Mouse (Mus musculus) large intestine, adult 2 months (tissue): ENCODE results near the gene Kcna3. TPM values are rescaled to one million over a fixed set of nuclear protein-coding genes. Genes with fewer than 3 reads are reported as not detected.

Experiments used
- DNase-seq: peaks from one replicate; pipeline ENCODE4 v3.0.0-alpha.2; 2012; ENCODE audit warnings: low read depth, low spot score
- WGBS: fragments of 180-500 bp; shearing (Covaris S2); methylation state at CpG from one replicate; pipeline ENCODE4 v1.1.7; 2018; 5-methylcytosine and 5-hydroxymethylcytosine counted together
- polyA plus RNA-seq: library from polyadenylated mRNA; depleted of rRNA; stranded (reverse); fragments of >200 nt; gene quantifications from 2 replicates; pipeline ENCODE4 v1.2.3, GENCODE M21; 2012; rRNA removed

Gene Kcna3
- polyA plus RNA-seq, 1 experiment: 0.73 TPM

- WGBS: 61% methylated on average over 1 of the region's 1 CpGs
- DNase-seq: no peak
Measured at GRCm38 (mm10) chr3:107041718-107042117, 5.7 kb downstream of the Kcna3 start.

DNA sequence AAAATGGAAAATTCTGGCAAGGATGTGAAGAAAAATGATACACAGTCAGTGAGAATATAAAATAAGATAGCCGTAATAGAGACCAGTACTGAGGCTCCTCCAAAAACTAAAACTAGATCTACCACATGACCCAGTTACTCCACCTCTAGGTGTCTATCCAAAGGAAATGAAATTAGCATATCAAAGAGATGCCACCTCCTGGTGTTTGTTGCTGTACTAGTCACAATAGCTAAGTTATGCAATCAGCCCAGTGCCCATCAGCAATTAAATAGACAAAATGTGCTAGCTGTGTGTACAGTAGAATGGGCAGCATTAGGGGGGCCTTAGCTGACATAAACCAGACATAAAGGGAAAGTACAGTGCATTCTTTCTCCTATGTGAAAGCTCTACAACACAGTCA is 25.5 kb downstream of the Kcna3 start:
- WGBS: 94% methylated on average over 1 of the region's 1 CpGs

GRCm38 (mm10) chr3:107062771-107063170 is 26.8 kb downstream of the Kcna3 start:
- 33% methylated on average over 1 of the region's 1 CpGs for WGBS
- DNase-seq: no peak

More for the DNA sequence above, 25.5 kb downstream of the Kcna3 start:
- DNase-seq: no peak

DNA sequence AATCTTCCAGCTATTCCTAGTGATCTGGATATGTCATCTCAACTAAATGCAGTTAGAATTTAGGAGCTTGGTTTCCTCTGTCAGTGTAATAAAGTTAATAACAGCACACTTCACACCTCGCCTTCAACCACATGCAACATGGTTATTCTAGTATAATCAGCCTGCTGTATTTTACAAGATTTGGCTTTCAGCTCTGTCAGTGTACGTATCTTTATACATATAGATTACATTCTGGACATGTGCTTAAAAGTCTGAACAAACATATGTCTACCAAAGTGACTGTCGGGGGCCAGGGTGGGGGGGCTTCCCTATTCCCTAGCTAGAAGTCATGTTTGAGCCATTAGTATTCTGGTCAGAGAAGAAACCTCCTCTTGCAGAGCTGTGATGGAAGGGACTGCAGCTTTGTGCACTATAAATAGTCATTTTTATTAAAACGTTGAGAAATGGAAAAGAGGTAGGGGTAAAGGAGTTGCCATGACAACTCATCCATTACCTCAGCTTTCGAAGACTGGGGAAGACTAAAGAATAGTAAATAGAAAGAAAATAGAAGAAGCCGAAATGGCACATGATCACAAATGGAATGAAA is 29.6 kb downstream of the Kcna3 start:
- no peak for DNase-seq
- 68% methylated on average over 6 of the region's 6 CpGs for WGBS

DNA sequence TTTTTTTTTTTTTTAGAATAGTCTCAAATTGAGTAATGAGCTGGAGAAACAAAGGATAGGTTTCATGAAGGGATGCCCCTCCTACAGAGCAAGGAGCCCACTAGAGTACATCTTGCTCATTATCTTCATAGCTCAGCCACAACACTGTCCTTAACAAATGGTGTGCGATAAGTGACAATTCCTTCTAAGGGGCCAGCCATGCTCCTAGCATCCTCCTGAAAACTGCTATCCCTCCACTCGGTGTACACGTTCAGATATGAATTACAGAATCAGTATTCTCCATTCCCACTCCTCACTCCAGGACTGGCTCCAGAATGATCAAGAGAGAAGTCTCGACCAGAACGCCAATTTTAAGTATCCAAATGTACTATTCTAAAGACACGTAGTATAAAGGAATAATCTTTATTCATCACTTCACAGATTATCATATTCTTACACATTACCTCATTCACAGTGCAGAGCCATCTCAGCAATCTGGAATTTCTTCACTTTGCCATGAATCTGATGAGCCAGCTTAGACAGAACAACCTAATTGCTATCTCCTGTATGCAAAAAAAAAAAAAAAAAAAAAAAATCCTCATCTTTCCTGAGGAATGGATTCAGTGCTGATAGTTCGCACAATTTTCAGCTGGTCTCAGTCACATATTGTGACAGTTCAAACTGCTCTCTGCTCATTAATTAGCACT is 30.3 kb downstream of the Kcna3 start:
- no peak for DNase-seq
- WGBS: 82% methylated on average over 7 of the region's 7 CpGs

GRCm38 (mm10) chr3:107067245-107067644 is 31.3 kb downstream of the Kcna3 start:
- no peak for DNase-seq
- 73% methylated on average over 6 of the region's 6 CpGs for WGBS

- 56% methylated on average over 2 of the region's 2 CpGs for WGBS
- DNase-seq: no peak
Measured at GRCm38 (mm10) chr3:107073863-107074262, 37.9 kb downstream of the Kcna3 start.

DNA sequence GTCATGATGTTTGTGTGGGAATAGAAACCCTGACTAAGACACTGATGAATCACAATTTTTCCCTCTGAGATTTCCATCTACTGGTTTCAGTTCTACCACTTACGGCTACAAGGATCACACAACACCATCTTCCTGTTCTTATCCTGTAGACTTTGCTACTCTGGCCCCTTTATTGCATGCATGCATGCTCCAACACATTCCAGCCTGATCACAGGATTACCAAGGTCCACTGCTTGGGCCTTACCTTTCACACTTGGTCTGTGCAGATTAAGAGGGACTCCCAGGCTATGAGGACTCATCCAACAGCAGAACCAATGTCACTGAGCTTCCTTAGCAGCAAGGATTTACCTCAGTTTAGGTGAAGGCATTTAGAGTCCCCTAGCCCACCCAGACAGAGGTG is 39.7 kb downstream of the Kcna3 start:
- no peak for DNase-seq
- 40% methylated on average over 1 of the region's 1 CpGs for WGBS

- WGBS: 56% methylated on average over 3 of the region's 3 CpGs
- no peak for DNase-seq
Measured at GRCm38 (mm10) chr3:107076658-107077057, 40.7 kb downstream of the Kcna3 start.

- WGBS: 86% methylated on average over 2 of the region's 2 CpGs
- DNase-seq: no peak
Measured at GRCm38 (mm10) chr3:107077101-107077500, 41.1 kb downstream of the Kcna3 start.

GRCm38 (mm10) chr3:107080803-107081202 is 44.8 kb downstream of the Kcna3 start:
- 72% methylated on average over 3 of the region's 3 CpGs for WGBS
- no peak for DNase-seq

- DNase-seq: no peak
- WGBS: 40% methylated on average over 3 of the region's 3 CpGs
Measured at GRCm38 (mm10) chr3:107081227-107081626, 45.3 kb downstream of the Kcna3 start.

- DNase-seq: no peak
- 60% methylated on average over 3 of the region's 3 CpGs for WGBS
Measured at GRCm38 (mm10) chr3:107084586-107084985, 48.6 kb downstream of the Kcna3 start.

GRCm38 (mm10) chr3:107087410-107087809 is 51.4 kb downstream of the Kcna3 start:
- DNase-seq: no peak
- 88% methylated on average over 4 of the region's 4 CpGs for WGBS

Other genes starting within 250 kb of the Kcna3 start
- gene Cd53, start 246.0 kb upstream of the Kcna3 start, polyA plus RNA-seq: 15.1 and 15.8 TPM in 2 replicates
- gene Olfr266, start 209.9 kb upstream of the Kcna3 start, polyA plus RNA-seq: not detected in 2 replicates
- 0.71 and 0.99 TPM in 2 replicates for gene Kcna2, start 65.0 kb downstream of the Kcna3 start, polyA plus RNA-seq
- not detected in 2 replicates for gene Kcna10, start 146.9 kb downstream of the Kcna3 start, polyA plus RNA-seq
- gene Cym, start 185.6 kb downstream of the Kcna3 start, polyA plus RNA-seq: 0.10 and 1.4 TPM in 2 replicates
- not detected in 2 replicates for gene A630076J17Rik, start 194.4 kb downstream of the Kcna3 start, polyA plus RNA-seq
- 0.11 TPM in 1 of 2 replicates, not detected in the other for gene Prok1, start 203.5 kb downstream of the Kcna3 start, polyA plus RNA-seq
- 117 and 129 TPM in 2 replicates for gene Lamtor5, start 242.7 kb downstream of the Kcna3 start, polyA plus RNA-seq